Mouse (Mus musculus) midbrain, embryonic 10.5 days (tissue): Measurements from ENCODE around the gene Zkscan16. TPM values are rescaled to one million over a fixed set of nuclear protein-coding genes. Genes with fewer than 3 reads are reported as not detected.
A peak's percentile ranks its signal among the peaks of the same experiment; 100 is the strongest.

Experiments used
- DNase-seq: peaks from one replicate; pipeline ENCODE4 v3.0.0-alpha.2; 2017; ENCODE audit warnings: low spot score
- H3K27ac ChIP-seq: fragments of 300-500 bp; sonication (generic); replicated peaks from 2 replicates; pipeline ENCODE4 v1.5.1; 2016; ENCODE audit warnings: mild to moderate bottlenecking
- H3K27me3 ChIP-seq: fragments of 300-500 bp; sonication (generic); 2 replicates; pipeline ENCODE4 v1.6.1; 2016; ENCODE audit warnings: low read depth, mild to moderate bottlenecking; ENCODE audit not compliant: poor library complexity, severe bottlenecking
- H3K36me3 ChIP-seq: fragments of 300-500 bp; sonication (generic); 2 replicates; pipeline ENCODE4 v1.6.1; 2016; ENCODE audit warnings: mild to moderate bottlenecking, moderate library complexity
- H3K4me1 ChIP-seq: fragments of 300-500 bp; sonication (generic); 2 replicates; pipeline ENCODE4 v1.6.1; 2016
- H3K4me3 ChIP-seq: fragments of 300-500 bp; sonication (generic); 2 replicates; pipeline ENCODE4 v1.5.1; 2016; ENCODE audit warnings: mild to moderate bottlenecking, moderate library complexity
- H3K9me3 ChIP-seq: fragments of 300-500 bp; sonication (generic); replicated peaks from 2 replicates; pipeline ENCODE4 v1.6.1; 2016; ENCODE audit warnings: mild to moderate bottlenecking
- WGBS: fragments of 180-500 bp; shearing (Covaris S2); methylation state at CpG from one replicate; pipeline ENCODE4 v1.1.7; 2016; 5-methylcytosine and 5-hydroxymethylcytosine counted together
- polyA plus RNA-seq: library from polyadenylated mRNA; unstranded; fragments of >200 nt; fragmentation: Nextera tagmentation; extraction: Ambion mirVana; gene quantifications from 2 replicates; pipeline ENCODE4 v1.2.1, GENCODE M21; 2016

Zkscan16 gene
- polyA plus RNA-seq, 1 experiment from 2014 or later = 0.67 TPM

DNA sequence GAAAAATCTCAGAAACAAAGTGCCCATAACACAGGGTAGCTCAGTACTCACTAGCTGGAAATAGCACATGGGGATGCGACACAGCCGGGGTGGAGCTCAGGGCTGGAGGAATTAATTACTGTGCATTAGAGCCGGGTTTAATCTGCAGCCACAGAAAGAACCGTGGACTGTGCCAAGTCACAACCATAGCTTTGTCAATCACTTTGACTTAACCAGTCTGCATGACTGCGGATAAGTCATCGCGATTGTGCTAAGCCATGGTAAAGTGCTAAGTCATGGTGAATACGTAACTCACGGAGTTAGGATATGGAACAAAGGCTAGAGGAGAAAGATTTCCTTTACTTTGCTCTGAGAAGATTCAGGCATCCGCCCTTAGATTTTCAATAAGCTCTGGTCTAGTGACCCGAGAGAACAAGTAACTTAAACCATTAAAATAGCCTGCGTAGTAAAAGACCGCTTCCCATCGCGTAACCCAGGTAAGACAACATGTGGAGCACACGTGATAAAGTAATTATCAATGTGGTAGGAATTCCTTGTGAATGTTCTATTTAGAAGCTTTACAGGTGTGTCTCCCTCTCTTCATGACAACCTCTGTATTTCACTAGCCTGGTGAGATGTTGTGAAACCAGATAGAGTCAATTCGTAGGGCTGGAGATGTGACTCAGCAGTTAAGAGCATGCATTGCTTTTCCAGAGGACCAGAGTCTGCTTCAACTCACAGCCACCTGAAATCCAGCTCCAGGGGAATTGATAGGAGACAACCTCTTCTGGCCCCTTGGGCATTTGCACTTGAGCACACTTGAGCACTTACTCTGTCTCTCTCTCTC is 47.4 kb downstream of the Zkscan16 start:
- Histone ChIP-seq H3K4me3 (no peak overlapping the region), H3K9me3 (no peaks in the 10 kb centered on the region), H3K27ac (no peak overlapping the region), H3K36me3 (no peaks in the 10 kb centered on the region), H3K27me3 (peaks cover 14% of the 10 kb centered on the region), H3K4me1 (peaks cover 19% of the 10 kb centered on the region)
- DNase-seq = no peak
- 86% methylated on average over 17 of the region's 17 CpGs for WGBS

DNA sequence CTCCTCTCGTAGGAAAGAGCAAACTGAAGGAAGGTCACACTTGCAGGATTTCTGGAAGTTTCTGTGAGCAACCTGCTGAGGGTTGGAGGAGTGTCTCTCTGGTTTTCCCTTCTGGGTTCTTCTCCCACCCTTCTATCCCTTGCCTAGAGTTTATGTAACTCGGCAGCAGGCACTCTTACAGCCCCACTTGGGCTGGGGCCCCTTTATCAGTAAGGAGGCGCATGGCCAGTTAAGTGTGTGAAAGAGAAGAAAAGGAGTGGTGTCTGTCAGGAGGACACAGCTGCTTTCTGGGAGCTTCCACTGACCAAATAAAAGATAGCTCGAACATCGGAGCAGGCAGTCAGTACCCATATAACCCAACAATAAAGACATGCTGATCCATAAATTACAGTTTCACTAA is 48.8 kb downstream of the Zkscan16 start:
- peaks cover 8% of the 10 kb centered on the region for H3K4me1 ChIP-seq
- H3K9me3 ChIP-seq = no peaks in the 10 kb centered on the region
- no peak overlapping the region for H3K27ac ChIP-seq
- DNase-seq = no peak
- H3K4me3 ChIP-seq = no peak overlapping the region
- H3K36me3 ChIP-seq = no peaks in the 10 kb centered on the region
- WGBS = 93% methylated on average over 5 of the region's 5 CpGs
- peaks cover 14% of the 10 kb centered on the region for H3K27me3 ChIP-seq

DNA sequence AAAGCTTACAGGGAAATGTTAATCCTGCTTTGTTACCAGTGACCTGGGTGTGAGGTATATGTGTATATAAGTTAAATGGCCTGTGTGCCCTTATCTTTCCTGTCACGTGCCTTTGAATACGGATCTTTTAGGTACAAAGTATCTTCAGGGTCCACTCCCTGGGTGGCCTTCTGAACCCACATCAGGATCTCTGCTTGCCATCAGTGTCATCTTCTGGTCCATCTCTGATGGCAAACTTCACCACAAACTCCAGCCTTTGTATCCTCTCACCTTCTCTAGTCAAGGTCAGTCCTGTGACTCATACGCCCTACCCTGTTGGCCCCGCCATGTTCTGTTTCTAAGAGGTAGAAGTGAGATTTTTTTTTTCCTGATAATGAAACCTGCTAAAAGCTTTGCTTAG is 51.3 kb downstream of the Zkscan16 start, which contains the start of gene Dnajc25:
Dnajc25 (plus strand) TSS at position 301 of the 400 bp plus-strand sequence.
- H3K27me3 ChIP-seq = 0 out of 2 replicates have a peak, but pooled peaks cover 5% of the 10 kb centered on the region
- no peak within 1 kb of the TSS for H3K27ac ChIP-seq
- no peaks in the 10 kb centered on the region for H3K9me3 ChIP-seq
- H3K4me1 ChIP-seq = 0 out of 2 replicates have a peak, but pooled peaks cover 4% of the 10 kb centered on the region
- WGBS = 96% methylated on average over 4 of the region's 4 CpGs
- DNase-seq = no peak
- H3K4me3 ChIP-seq = no peak within 1 kb of the TSS
- H3K36me3 ChIP-seq = no peaks in the 10 kb centered on the region

DNA sequence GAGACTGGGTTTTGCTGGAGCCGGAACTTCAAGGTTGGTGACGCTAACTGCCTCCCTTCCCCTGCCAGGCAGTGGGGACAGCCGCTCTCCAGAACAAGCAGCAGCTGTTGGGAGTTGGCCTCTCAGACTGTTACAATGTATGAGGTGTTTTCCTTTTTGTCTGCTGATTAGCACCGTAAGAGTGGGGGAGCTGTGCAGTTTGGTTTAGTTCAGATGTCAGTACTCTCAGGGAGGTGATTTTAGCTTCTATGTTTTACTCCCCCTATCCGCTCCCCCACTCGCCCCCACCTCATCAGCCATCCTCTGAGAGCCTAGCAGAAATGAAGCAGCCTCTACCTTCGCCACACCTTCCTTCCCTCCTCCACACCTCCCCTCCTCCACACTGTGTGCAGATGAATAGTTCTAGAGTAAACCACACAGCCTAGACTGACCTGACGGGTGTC is 51.8 kb downstream of the Zkscan16 start:
- WGBS = 80% methylated on average over 8 of the region's 8 CpGs
- no peak for DNase-seq
- H3K9me3 ChIP-seq = no peaks in the 10 kb centered on the region
- H3K4me1 ChIP-seq = 0 out of 2 replicates have a peak, but pooled peaks cover 4% of the 10 kb centered on the region
- 0 out of 2 replicates have a peak, but pooled peaks cover 5% of the 10 kb centered on the region for H3K27me3 ChIP-seq
- H3K27ac ChIP-seq = no peak overlapping the region
- no peaks in the 10 kb centered on the region for H3K36me3 ChIP-seq
- H3K4me3 ChIP-seq = no peak overlapping the region

DNA sequence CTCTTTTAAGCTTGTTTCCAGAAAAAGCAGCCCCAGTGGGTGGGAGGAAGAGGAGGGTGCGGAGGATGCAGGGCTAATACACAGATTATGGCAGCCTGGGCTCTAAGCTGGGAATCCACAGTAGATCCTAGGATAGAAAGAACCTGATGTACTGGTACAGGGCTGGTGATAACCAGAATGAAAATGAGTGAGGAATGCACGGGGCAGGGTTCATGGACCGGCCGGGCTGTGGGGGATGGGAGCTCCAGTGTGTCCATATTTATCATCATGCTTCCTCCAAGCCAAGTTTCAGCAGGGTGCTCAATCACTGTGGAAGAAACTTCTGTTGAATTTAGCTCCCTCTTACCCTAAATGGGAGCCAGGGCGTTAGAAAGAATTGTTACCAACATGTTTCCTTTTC is 53.7 kb downstream of the Zkscan16 start:
- DNase-seq = no peak
- no peaks in the 10 kb centered on the region for H3K4me1 ChIP-seq

DNA sequence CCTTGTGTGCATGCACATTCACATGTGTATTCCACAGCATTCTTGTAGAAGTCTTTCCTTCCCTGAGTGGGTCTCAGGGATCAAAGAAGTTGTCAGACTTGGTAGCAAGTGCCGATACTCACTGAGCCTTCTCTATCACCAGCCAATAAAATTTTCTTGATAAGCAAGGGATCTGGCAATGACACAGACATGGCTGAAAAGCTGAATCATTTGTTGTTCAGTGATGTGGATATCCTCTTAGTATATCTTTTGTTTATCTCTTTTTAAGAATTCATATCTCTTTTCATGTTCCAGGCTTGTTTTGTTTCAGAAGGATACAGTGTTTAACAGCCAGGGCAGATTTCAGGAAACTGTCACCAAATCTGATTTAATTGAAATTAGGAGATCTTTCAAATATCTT is 55.3 kb downstream of the Zkscan16 start:
- Histone ChIP-seq H3K9me3 (no peaks in the 10 kb centered on the region), H3K27me3 (no peaks in the 10 kb centered on the region), H3K27ac (no peak overlapping the region), H3K36me3 (no peaks in the 10 kb centered on the region), H3K4me3 (no peak overlapping the region), H3K4me1 (peaks cover 11% of the 10 kb centered on the region)
- DNase-seq = no peak
- WGBS = 100% methylated on average over 1 of the region's 1 CpGs

More for the DNA sequence above, 53.7 kb downstream of the Zkscan16 start:
- Histone ChIP-seq H3K27me3 (0 out of 2 replicates have a peak, but pooled peaks cover 5% of the 10 kb centered on the region), H3K9me3 (no peaks in the 10 kb centered on the region), H3K27ac (no peak overlapping the region), H3K36me3 (no peaks in the 10 kb centered on the region), H3K4me3 (no peak overlapping the region)
- 83% methylated on average over 5 of the region's 5 CpGs for WGBS

DNA sequence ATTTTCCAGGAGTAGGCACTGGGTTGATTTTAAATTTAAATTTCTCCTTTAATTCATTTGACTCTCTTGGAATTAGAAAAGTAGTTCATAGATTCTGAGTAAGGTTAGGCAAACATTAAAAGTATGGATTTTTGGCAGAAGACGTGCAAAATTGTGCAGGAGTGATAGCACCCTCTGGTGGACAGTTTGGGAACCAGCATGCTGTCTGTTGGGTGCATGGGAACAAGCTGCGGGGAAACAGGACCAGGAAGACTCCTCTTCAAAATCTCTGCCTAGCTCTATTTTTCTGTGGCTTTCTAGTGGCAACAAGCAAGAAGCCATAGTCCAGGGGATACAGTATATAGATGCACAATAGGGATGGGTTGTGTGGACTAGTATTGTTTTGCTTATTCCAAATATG is 56.3 kb downstream of the Zkscan16 start:
- Histone ChIP-seq H3K27me3 (peaks cover 6% of the 10 kb centered on the region; the same call in 1 of the 2 replicates), H3K36me3 (no peaks in the 10 kb centered on the region), H3K4me3 (no peak overlapping the region), H3K9me3 (no peaks in the 10 kb centered on the region), H3K27ac (no peak overlapping the region), H3K4me1 (peaks cover 21% of the 10 kb centered on the region)
- WGBS = 25% methylated on average over 2 of the region's 2 CpGs
- DNase-seq = peak; percentile 62

DNA sequence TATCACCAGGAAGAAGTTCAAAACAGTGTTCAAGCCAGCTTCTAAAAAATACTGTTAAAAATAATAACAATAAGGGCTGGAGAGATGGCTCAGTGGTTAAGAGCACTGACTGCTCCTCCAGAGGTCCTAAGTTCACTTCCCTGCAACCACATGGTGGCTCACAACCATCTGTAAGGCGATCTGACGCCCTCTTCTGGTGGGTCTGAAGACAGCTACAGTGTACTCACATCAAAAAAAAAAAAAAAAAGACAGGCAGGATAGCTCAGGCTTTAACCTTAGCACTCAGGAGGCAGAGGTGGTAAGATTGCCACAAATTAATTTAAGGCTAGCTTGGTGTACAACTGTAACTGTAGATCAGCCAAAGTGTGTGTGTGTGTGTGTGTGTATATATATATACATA is 57.2 kb downstream of the Zkscan16 start:
- no peaks in the 10 kb centered on the region for H3K9me3 ChIP-seq
- H3K27ac ChIP-seq = no peak overlapping the region
- H3K36me3 ChIP-seq = no peaks in the 10 kb centered on the region
- peak; percentile 23 for DNase-seq
- H3K4me3 ChIP-seq = no peak overlapping the region
- H3K27me3 ChIP-seq = peaks cover 15% of the 10 kb centered on the region
- peaks cover 26% of the 10 kb centered on the region for H3K4me1 ChIP-seq
- 2% methylated on average over 2 of the region's 2 CpGs for WGBS

DNA sequence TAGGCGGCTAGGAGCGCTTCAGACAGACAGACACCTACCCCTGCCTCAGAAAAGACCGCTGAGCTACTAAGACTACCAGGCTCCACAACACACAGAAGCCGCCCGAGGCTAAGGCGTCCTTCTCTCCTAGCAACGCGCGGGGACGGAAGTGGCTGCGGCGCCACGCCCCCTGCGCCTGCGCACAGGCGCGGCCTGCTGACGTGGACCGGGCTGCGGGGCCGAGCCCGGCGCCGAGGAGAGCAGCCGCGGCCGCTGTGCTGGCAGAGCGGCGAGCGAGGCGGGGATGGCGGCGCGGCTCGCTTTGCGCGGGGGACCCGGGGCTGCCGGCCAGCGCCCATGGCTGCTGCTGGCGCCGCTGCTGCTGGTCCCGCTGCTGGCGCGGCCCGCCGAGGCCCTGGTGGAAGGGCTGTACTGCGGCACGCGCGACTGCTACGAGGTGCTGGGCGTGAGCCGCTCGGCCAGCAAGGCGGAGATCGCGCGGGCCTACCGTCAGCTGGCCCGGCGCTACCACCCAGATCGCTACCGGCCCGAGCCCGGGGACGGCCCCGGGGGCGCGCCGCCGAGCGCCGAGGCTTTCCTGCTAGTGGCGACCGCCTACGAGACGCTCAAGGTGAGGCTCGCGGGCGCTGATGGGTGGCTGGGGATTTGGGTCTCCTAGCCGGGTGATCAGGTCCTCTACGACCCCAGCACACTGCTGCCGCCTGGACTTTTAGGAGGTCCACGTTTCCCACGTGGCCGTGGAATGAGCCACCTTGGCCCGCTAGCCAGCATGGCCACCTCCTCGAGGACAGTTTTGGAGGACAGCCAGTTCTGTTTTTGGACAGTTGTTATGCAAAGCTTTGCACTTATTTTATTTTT is 59.7 kb downstream of the Zkscan16 start, which contains the start of gene Gm20503:
Gm20503 (plus strand) TSS at position 263 of the 858 bp plus-strand sequence.
- peaks cover 22% of the 10 kb centered on the region for H3K27me3 ChIP-seq
- H3K9me3 ChIP-seq = no peaks in the 10 kb centered on the region
- peaks cover 33% of the 10 kb centered on the region for H3K4me1 ChIP-seq
- H3K4me3 ChIP-seq = peak within 1 kb of the TSS; percentile 93
- no peaks in the 10 kb centered on the region for H3K36me3 ChIP-seq
- peak within 1 kb of the TSS; percentile 92 for H3K27ac ChIP-seq
- WGBS = under 1% methylated on average over 89 of the region's 89 CpGs
- peak; percentile 92 for DNase-seq

DNA sequence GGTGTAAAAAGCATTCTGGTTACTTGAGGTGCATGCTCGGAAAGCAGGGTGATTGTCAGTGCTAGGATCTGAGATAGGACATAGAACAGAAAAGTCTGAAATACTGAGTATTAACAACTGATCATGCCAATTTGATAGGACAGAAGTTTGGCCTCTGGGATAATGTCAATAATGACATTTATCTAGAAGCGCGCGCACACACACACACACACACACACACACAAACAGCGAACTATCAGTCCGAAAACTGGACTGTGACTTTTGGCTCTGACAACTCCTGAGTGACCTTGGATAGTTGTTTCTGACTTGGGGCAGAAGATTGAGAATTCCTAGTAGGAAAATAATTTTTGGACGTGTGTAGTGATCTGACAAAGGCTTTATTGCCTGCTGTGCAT is 60.4 kb downstream of the Zkscan16 start:
- Histone ChIP-seq H3K4me3 (peak overlapping the region; percentile 93), H3K4me1 (peaks cover 33% of the 10 kb centered on the region), H3K27me3 (peaks cover 29% of the 10 kb centered on the region), H3K9me3 (no peaks in the 10 kb centered on the region), H3K27ac (peak overlapping the region; percentile 92), H3K36me3 (no peaks in the 10 kb centered on the region)
- 36% methylated on average over 7 of the region's 7 CpGs for WGBS
- DNase-seq = no peak

DNA sequence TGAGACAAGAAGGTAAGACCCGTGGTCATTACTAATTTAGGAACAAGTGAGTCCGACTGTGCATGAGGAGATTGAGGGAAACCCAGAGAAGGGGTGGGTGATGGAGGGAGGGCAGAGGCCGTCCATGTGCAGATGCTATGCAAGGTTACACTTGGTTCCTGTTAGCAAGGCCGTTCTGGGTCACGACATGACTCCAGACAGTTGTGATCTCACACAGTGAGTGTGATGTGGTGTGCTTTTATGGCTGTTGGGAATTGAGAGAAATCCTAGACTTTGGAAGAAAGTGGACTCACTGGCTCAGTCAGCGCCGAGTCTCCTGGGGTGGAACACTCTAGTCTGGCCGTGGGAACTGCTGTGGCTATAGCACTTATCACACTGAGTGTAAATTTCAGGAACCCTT is 62.8 kb downstream of the Zkscan16 start:
- Histone ChIP-seq H3K27me3 (peaks cover 43% of the 10 kb centered on the region), H3K27ac (no peak overlapping the region), H3K9me3 (no peaks in the 10 kb centered on the region), H3K4me3 (no peak overlapping the region), H3K36me3 (no peaks in the 10 kb centered on the region), H3K4me1 (peaks cover 33% of the 10 kb centered on the region)
- no peak for DNase-seq
- whole genome bisulfite sequencing = 67% methylated on average over 8 of the region's 8 CpGs

DNA sequence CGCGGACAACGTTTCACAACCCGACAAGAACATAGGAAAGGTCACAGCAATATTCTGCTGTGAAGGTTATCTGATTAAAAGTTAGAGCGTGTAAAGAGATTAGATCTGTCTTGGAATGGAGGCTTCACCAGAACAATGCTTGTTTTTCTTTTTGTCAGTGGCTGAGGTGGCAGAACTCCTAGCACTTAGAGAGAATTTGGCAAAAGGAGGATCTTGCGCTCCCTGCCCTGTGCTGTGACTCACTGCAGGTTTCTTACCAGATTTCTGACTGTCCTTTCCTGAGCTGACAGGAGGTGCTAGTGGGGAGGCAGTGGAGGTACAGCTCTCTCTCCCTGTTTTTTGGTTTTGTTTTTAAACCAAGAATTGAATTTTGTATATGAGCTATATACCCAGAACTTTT is 63.6 kb downstream of the Zkscan16 start:
- Histone ChIP-seq H3K27ac (no peak overlapping the region), H3K4me3 (no peak overlapping the region), H3K36me3 (no peaks in the 10 kb centered on the region), H3K4me1 (peaks cover 33% of the 10 kb centered on the region), H3K27me3 (peaks cover 43% of the 10 kb centered on the region), H3K9me3 (no peaks in the 10 kb centered on the region)
- DNase-seq = no peak
- 65% methylated on average over 6 of the region's 6 CpGs for WGBS
